Mouse (Mus musculus): ENCODE data around the gene Nup210l. TPM values are rescaled to one million over a fixed set of nuclear protein-coding genes. Genes with fewer than 3 reads are reported as not detected.

The Nup210l gene
- total and polyA plus RNA-seq, 3 experiments = 0.15 to 0.22 TPM; not detected in 1

DNA sequence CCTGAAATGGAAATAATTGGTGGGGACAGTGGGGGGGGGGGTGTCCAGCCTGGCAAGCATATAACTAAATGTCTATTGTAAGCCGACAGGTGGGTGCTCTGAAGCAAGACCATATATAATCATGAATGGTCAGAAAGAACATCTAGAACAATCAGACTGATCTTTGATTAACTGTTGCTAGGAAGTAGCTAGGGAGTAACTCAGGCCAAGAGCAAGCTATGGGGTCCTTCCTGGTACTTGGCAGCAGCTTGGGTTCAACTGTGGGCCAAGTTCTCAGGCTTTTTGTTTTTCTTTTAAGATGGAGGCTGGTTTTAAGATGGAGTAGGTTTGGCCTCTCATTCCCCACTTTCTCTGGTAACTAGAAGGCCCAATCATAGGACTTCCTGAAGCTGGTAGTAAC is 42.7 kb downstream of the Nup210l start:
- ATAC-seq (ENCODE audit: extremely low read depth, insufficient number of reproducible peaks, low FRiP score, poor library complexity, severe bottlenecking) = no peak
- Histone ChIP-seq H3K4me3 (ENCODE audit: low read depth, low read length) (no peak overlapping the region), H3K9me3 (replicated peaks) (no peaks in the 10 kb centered on the region), H3K4me1 (ENCODE audit: insufficient read depth, low read depth, low read length) (no peaks in the 10 kb centered on the region), H3K36me3 (replicated peaks) (no peaks in the 10 kb centered on the region), H3K27me3 (ENCODE audit: insufficient read depth, low read length) (peaks cover 5% of the 10 kb centered on the region; the same call in 1 of the 2 replicates)
- DNase-seq (ENCODE audit: low spot score) = no peak
- TF ChIP-seq GATA1 (IDR thresholded peaks at IDR 0.05; ENCODE audit: borderline replicate concordance, low read length) (no peak), CTCF (IDR thresholded peaks at IDR 0.05; ENCODE audit: low read depth, low read length) (no peak), TAL1 (conservative IDR thresholded peaks at IDR 0.05; ENCODE audit: low read depth, low read length) (no peak), GATA2 (IDR thresholded peaks at IDR 0.05; ENCODE audit: borderline replicate concordance, low read depth, low read length) (no peak), POLR2AphosphoS5 (IDR thresholded peaks at IDR 0.05; ENCODE audit: insufficient replicate concordance, low read depth, low read length) (no peak)

DNA sequence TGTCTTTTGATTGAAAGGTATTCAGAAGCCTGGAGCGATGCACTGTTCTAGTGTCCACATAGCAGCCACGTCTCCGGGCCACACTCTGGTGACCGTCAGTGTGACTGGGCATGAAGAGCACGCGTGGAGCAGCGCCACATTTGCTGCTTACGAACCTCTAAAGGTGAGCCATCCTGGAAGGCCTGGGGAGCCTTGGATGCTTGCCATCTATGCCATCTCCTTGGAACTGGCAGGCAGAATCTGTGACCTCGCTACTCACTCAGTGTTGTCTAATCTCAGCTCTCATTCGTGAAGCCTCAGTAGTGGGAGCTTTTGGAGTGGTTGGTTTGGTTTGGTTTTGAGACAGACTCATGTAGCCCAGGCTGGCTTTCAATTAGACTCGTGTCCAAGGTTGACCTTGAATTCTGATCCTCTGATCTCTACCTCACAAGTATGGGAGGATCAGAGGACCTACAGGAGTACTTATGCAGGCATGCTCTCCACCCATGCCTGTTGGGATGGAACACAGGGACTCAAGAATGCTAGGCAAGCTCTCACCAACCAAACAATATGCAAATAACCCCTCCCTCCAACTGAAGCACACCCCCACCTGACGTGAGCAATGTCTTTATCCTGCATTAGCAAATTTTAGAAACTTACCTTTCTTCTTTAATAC is 47.3 kb downstream of the Nup210l start:
- H3K4me3 ChIP-seq (ENCODE audit: low read depth, low read length) = no peak overlapping the region
- no peaks in the 10 kb centered on the region for H3K4me1 ChIP-seq (ENCODE audit: insufficient read depth, low read depth, low read length)
- DNase-seq (ENCODE audit: low spot score) (no peak), ATAC-seq (ENCODE audit: extremely low read depth, insufficient number of reproducible peaks, low FRiP score, poor library complexity, severe bottlenecking) (no peak)
- peaks cover 11% of the 10 kb centered on the region for H3K27me3 ChIP-seq (ENCODE audit: insufficient read depth, low read length)
- H3K9me3 ChIP-seq (replicated peaks) = no peaks in the 10 kb centered on the region
- TF ChIP-seq POLR2AphosphoS5 (IDR thresholded peaks at IDR 0.05; ENCODE audit: insufficient replicate concordance, low read depth, low read length) (no peak), CTCF (IDR thresholded peaks at IDR 0.05; ENCODE audit: low read depth, low read length) (no peak), GATA1 (IDR thresholded peaks at IDR 0.05; ENCODE audit: borderline replicate concordance, low read length) (no peak), GATA2 (IDR thresholded peaks at IDR 0.05; ENCODE audit: borderline replicate concordance, low read depth, low read length) (no peak), TAL1 (conservative IDR thresholded peaks at IDR 0.05; ENCODE audit: low read depth, low read length) (no peak)
- no peaks in the 10 kb centered on the region for H3K36me3 ChIP-seq (replicated peaks)

DNA sequence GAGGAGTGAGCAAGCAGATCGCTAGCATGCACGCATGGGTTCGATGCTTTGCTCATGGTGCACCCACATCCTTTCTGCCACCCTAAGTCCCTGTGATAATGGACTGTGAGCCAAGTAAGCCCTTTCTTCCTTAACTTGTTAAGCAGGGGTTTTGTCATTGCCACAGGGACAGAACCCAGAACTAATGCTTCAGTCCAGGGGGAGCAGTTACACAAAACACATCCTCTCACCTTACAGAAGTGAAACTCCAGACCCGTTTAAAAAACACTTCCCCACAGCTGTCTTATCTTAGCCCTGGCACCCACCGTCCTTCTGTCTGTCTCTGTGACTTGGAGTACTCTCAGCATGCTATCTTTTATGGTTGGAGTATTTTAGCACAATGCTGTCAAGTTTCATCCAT is 52.1 kb downstream of the Nup210l start:
- TF ChIP-seq GATA1 (IDR thresholded peaks at IDR 0.05; ENCODE audit: borderline replicate concordance, low read length) = no peak
- TF ChIP-seq CTCF (IDR thresholded peaks at IDR 0.05; ENCODE audit: low read depth, low read length) = no peak
- TF ChIP-seq TAL1 (conservative IDR thresholded peaks at IDR 0.05; ENCODE audit: low read depth, low read length) = no peak
- no peak for TF ChIP-seq GATA2 (IDR thresholded peaks at IDR 0.05; ENCODE audit: borderline replicate concordance, low read depth, low read length)
- no peak for TF ChIP-seq POLR2AphosphoS5 (IDR thresholded peaks at IDR 0.05; ENCODE audit: insufficient replicate concordance, low read depth, low read length)
- H3K27me3 ChIP-seq (ENCODE audit: insufficient read depth, low read length) = peaks cover 21% of the 10 kb centered on the region
- no peak for ATAC-seq (ENCODE audit: extremely low read depth, insufficient number of reproducible peaks, low FRiP score, poor library complexity, severe bottlenecking)
- no peak overlapping the region for H3K4me3 ChIP-seq (ENCODE audit: low read depth, low read length)
- H3K9me3 ChIP-seq (replicated peaks) = no peaks in the 10 kb centered on the region
- DNase-seq (ENCODE audit: low spot score) = no peak
- no peaks in the 10 kb centered on the region for H3K4me1 ChIP-seq (ENCODE audit: insufficient read depth, low read depth, low read length)
- H3K36me3 ChIP-seq (replicated peaks) = no peaks in the 10 kb centered on the region

DNA sequence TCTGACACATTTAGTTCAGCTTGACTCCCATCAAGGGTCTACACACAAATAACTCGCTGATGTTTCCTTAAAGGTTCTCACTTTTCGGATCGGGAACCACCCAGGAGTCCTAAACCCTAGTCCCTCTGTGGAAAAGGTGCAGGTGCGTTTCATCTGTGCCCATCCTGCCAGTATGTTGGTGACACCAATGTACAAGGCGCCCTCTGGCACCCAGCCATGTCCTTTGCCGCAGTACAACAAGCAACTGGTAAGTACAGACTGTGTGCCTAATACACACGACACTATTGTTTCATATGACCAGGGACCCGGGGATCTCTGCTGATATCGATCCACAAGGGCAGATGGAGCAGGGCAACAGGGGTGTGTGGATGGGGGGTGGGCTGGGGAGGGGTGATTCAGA is 55.8 kb downstream of the Nup210l start:
- H3K9me3 ChIP-seq (replicated peaks) = no peaks in the 10 kb centered on the region
- peaks cover 16% of the 10 kb centered on the region for H3K27me3 ChIP-seq (ENCODE audit: insufficient read depth, low read length)
- no peaks in the 10 kb centered on the region for H3K36me3 ChIP-seq (replicated peaks)
- TF ChIP-seq POLR2AphosphoS5 (IDR thresholded peaks at IDR 0.05; ENCODE audit: insufficient replicate concordance, low read depth, low read length) (no peak), GATA2 (IDR thresholded peaks at IDR 0.05; ENCODE audit: borderline replicate concordance, low read depth, low read length) (no peak), CTCF (IDR thresholded peaks at IDR 0.05; ENCODE audit: low read depth, low read length) (no peak), TAL1 (conservative IDR thresholded peaks at IDR 0.05; ENCODE audit: low read depth, low read length) (no peak), GATA1 (IDR thresholded peaks at IDR 0.05; ENCODE audit: borderline replicate concordance, low read length) (no peak)
- DNase-seq (ENCODE audit: low spot score) = no peak
- H3K4me3 ChIP-seq (ENCODE audit: low read depth, low read length) = no peak overlapping the region
- no peak for ATAC-seq (ENCODE audit: extremely low read depth, insufficient number of reproducible peaks, low FRiP score, poor library complexity, severe bottlenecking)
- no peaks in the 10 kb centered on the region for H3K4me1 ChIP-seq (ENCODE audit: insufficient read depth, low read depth, low read length)

DNA sequence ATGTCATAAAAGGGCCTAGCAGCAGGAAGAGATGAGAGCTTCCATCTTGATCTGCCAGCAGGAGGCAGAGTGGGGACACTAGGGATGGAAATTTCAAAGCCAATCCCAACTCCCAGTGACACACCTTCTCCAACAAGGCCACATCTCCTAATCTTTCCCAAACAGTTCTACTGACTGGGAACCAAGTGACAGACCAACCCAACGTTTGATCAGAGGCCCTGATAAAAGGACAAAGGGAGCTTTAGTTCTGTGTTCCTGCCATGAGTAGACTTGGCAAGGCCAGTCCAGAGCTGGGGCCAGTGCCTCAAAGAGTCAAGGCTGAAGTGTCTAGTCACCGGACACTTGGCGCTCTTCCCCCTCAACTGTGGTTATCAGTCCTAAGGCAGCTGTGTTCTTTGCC is 57.6 kb downstream of the Nup210l start:
- no peak for TF ChIP-seq TAL1 (conservative IDR thresholded peaks at IDR 0.05; ENCODE audit: low read depth, low read length)
- TF ChIP-seq POLR2AphosphoS5 (IDR thresholded peaks at IDR 0.05; ENCODE audit: insufficient replicate concordance, low read depth, low read length) = no peak
- no peak for TF ChIP-seq GATA2 (IDR thresholded peaks at IDR 0.05; ENCODE audit: borderline replicate concordance, low read depth, low read length)
- TF ChIP-seq CTCF (IDR thresholded peaks at IDR 0.05; ENCODE audit: low read depth, low read length) = no peak
- TF ChIP-seq GATA1 (IDR thresholded peaks at IDR 0.05; ENCODE audit: borderline replicate concordance, low read length) = no peak
- H3K9me3 ChIP-seq (replicated peaks) = no peaks in the 10 kb centered on the region
- H3K36me3 ChIP-seq (replicated peaks) = no peaks in the 10 kb centered on the region
- no peak for DNase-seq (ENCODE audit: low spot score)
- no peaks in the 10 kb centered on the region for H3K4me1 ChIP-seq (ENCODE audit: insufficient read depth, low read depth, low read length)
- peaks cover 15% of the 10 kb centered on the region for H3K27me3 ChIP-seq (ENCODE audit: insufficient read depth, low read length)
- H3K4me3 ChIP-seq (ENCODE audit: low read depth, low read length) = no peak overlapping the region
- no peak for ATAC-seq (ENCODE audit: extremely low read depth, insufficient number of reproducible peaks, low FRiP score, poor library complexity, severe bottlenecking)

DNA sequence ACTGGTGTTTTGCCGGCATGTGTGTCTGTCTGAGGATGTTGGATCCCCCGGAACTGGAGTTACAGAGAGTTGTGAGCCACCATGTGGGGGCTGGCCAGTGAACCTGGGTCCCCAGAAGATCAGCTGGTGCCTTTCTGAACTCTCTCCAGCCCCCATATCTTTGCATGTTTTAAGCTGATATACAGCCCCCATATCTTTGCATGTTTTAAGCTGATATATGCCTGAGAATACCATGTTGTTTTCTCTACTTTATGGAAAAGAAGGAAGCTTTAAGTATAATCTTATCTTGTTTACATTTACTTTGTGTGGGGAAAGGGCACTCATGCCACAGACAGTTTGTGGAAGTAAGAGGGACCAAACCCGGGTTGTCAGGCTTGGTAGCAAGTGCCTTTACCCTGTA is 75.6 kb downstream of the Nup210l start:
- DNase-seq (ENCODE audit: low spot score) (no peak), ATAC-seq (ENCODE audit: extremely low read depth, insufficient number of reproducible peaks, low FRiP score, poor library complexity, severe bottlenecking) (no peak)
- H3K27me3 ChIP-seq (ENCODE audit: insufficient read depth, low read length) = peaks cover 3% of the 10 kb centered on the region; the same call in 1 of the 2 replicates
- no peaks in the 10 kb centered on the region for H3K36me3 ChIP-seq (replicated peaks)
- H3K4me1 ChIP-seq (ENCODE audit: insufficient read depth, low read depth, low read length) = no peaks in the 10 kb centered on the region
- TF ChIP-seq GATA1 (IDR thresholded peaks at IDR 0.05; ENCODE audit: borderline replicate concordance, low read length) (no peak), CTCF (IDR thresholded peaks at IDR 0.05; ENCODE audit: low read depth, low read length) (no peak), POLR2AphosphoS5 (IDR thresholded peaks at IDR 0.05; ENCODE audit: insufficient replicate concordance, low read depth, low read length) (no peak), TAL1 (conservative IDR thresholded peaks at IDR 0.05; ENCODE audit: low read depth, low read length) (no peak), GATA2 (IDR thresholded peaks at IDR 0.05; ENCODE audit: borderline replicate concordance, low read depth, low read length) (no peak)
- H3K9me3 ChIP-seq (replicated peaks) = no peaks in the 10 kb centered on the region
- no peak overlapping the region for H3K4me3 ChIP-seq (ENCODE audit: low read depth, low read length)

Data from G1E (cell line).